ENCODE assay signal across 8 mouse cellular contexts in genomic region chr3:95928658-95929503, GRCm38 (mm10). TPM values are rescaled to one million over a fixed set of nuclear protein-coding genes. Genes with fewer than 3 reads are reported as not detected.
DNase-seq lines count a peak whose midpoint lies in the region; ATAC-seq lines count a peak whose summit lies in the region.

Gene Anp32e (plus strand): TSS chr3:95929246.

- peak; percentile 100 for DNase-seq in adipocyte (ENCODE audit: low spot score)
- DNase-seq in embryo, embryonic 10 days (ENCODE audit: low spot score) = peak; percentile 99
- DNase-seq in gastrocnemius, postnatal 10 days = peak; percentile 93
- DNase-seq in left cerebral cortex, postnatal 10 days (ENCODE audit: extremely low spot score in 1 of 2, low spot score in 2 of 2) = peak; percentile 97
- DNase-seq in right cerebral cortex, postnatal 25 days = peak; percentile 96
- peak; percentile 96 to 97 for DNase-seq in urinary bladder, postnatal 4 days (ENCODE audit: low spot score in 2 of 2)

- ATAC-seq in inflammation-experienced regulatory T-cells, adult 6 months = peak; percentile 97
- ATAC-seq in megakaryocyte-erythroid progenitor cell, adult 5-6 weeks (replicated peaks; ENCODE audit: low FRiP score, low TSS enrichment, poor library complexity, severe bottlenecking) = peak; percentile 95

- intact Hi-C loops in left cerebral cortex, postnatal 10 days (cut with DNase I) = no loop called here

RNA-seq across cellular contexts. Expression of gene Anp32e, which starts in this region (rescaled TPM):
- total RNA-seq in gastrocnemius, postnatal 10 days (2021) = 100 to 1,000 TPM in 1 of 2 experiments, 10 to 100 TPM in 1; 87.3 to 101 TPM
- polyA plus RNA-seq in inflammation-experienced regulatory T-cells, adult 6 months (2017; shearing (Covaris generic)) = 100 to 1,000 TPM; 164 to 282 (median 210) TPM
- 100 to 1,000 TPM; 104 to 106 TPM for total RNA-seq in left cerebral cortex, postnatal 10 days (2021)
- 136 and 186 TPM in 2 replicates for total RNA-seq in megakaryocyte-erythroid progenitor cell, adult 5-6 weeks (2014; fragmentation: Nextera tagmentation)
- total RNA-seq in megakaryocyte-erythroid progenitor cell, adult 5-6 weeks (2017) = 505 and 626 TPM in 2 replicates

Comparison
In these comparisons a context has a peak if more than half of its experiments do, and no peak if none do; other contexts are left out.
1. Peak in every context shown above with its lines: DNase-seq and ATAC-seq.